Mouse (Mus musculus): ENCODE measurements around the gene Cnot6l. TPM values are rescaled to one million over a fixed set of nuclear protein-coding genes. Genes with fewer than 3 reads are reported as not detected.

Gene Cnot6l
- 10 to 100 TPM; 72.0 to 92.4 (median 79.4) TPM for polyA plus RNA-seq (2017; shearing (Covaris generic))

DNA sequence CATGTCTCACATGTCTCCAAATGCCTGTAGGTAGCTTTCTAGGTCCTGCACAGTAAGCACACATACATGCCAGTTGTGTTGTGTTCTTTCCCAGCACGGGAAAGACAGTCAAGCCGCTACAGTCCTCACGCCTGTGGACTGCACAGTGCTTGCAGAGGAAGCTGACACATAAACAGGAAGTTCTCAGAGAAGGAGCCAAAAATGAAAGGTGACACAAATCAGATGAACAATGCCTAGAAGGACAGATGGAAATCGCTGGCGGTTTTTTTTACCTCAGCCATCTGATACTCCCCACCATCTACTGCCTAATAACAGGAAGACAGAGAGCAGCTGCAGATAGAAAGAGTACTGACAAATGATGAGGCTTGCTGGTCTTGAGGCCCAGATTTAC lies at the start of gene Cnot6l:
TSS of gene Cnot6l (minus strand) at position 151 of the 391 bp plus-strand sequence.
- ATAC-seq: peak; percentile 65

DNA sequence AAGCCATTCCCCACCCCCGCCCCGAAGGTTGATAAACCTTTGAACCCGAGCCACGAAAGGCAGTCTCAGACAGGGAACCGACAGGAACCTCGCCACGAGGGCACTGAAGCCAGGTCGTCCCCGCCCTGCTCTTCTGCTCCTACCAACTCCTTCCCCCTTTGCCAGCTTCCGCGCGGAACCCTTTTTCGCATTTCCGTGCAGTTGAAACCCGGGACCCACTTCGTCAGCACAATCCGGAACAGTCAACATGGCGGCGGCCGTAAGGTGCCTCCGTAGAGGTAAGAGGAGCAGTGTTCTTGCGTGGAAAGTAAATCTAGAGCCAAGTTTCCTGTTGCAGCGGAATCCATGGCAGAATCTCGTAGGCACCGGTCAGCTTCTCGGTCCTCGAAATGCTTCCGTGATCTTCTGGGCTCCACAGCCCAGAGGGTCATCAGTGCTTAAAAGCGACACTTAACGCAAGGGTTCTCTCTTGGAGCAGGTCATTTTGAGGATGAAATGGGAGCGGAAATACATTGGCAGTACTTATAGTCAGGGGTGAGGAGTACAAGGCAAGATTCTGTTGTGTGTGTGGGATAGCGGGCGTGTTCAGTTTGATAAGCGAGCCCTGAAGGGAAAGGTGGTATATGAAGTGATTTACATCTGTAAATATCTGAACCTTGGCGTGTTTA lies 46.1 kb upstream of the Cnot6l start:
- peak; percentile 89 for ATAC-seq

DNA sequence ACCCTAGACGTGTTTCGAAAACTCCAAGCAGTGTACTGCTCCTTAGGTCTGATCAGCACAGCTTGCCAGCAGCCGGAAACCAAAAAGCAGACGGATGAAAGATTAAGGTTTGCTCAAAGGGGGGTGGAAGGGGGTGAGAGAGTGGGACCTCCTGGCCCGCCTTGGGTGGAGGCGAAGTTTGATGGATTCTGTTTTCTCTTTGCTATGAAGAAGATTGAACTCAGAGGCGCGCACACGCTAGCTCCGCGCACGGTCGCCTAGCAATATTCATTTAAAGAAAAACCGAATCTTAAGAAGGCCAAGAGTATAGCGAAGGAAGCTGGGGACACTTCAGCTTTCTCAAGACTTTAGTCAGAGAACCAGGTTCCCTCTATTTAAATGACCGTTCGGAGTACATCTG lies 45.5 kb upstream of the Cnot6l start, which contains the start of gene Mrpl1:
TSS of gene Mrpl1 (plus strand) at position 35 of the 400 bp plus-strand sequence.
- ATAC-seq: peak; percentile 58

DNA sequence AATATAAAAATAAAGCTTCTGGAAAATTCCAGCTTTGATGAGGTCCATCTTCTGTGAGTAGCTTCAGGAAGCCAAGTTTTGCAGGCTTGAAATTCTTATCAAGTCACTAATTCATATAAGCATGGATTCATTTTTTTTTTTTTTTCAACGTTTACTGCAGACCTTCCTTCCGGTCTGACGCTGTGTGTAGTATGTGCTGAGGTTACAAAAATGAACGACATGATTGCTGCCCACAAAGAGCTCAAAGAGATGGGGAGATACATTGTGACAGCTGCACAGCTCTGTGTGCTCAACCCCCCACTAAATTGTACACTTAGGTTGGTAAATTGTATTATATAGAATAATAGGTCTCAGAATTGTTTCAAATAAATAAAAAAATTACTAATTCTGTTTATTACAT lies 44.6 kb upstream of the Cnot6l start:
- peak; percentile 60 for ATAC-seq

DNA sequence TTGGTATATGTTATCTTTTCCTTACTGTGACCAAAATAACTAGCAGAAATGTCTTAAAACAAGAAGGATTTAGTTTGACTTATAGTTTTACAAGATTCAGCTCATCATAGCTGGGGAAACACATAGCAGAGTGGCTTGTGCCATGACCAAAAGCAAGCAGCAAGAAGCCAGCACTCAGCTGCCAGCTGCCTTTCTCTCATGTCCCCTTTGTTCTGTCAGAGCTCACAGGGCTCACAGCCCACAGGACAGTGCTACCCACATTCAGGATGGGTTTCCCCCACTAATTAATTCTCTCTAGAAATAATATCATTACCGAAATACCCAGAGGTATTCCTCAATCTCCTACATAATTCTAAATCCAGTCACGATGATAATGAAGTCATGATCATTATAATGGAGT lies 43.6 kb upstream of the Cnot6l start:
- ATAC-seq: no peak

DNA sequence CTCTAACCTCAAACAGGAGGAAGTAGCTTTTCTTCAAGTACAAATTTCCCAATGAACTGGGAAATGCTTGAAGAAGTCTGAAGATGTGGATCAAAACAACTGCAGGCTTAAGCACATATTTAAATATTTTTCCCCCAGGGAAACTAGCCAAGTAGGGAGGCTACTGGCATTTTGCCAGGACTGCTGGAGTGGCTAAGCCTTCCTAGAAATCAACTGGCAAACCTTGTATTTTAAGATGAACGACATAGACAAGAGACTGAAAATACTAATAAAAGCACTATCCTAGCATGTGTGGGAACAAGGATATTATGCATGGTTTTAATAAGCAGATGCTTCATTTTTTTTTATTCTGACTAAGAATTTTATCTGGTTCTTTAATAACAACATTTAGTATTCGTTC lies 42.9 kb upstream of the Cnot6l start:
- no peak for ATAC-seq

DNA sequence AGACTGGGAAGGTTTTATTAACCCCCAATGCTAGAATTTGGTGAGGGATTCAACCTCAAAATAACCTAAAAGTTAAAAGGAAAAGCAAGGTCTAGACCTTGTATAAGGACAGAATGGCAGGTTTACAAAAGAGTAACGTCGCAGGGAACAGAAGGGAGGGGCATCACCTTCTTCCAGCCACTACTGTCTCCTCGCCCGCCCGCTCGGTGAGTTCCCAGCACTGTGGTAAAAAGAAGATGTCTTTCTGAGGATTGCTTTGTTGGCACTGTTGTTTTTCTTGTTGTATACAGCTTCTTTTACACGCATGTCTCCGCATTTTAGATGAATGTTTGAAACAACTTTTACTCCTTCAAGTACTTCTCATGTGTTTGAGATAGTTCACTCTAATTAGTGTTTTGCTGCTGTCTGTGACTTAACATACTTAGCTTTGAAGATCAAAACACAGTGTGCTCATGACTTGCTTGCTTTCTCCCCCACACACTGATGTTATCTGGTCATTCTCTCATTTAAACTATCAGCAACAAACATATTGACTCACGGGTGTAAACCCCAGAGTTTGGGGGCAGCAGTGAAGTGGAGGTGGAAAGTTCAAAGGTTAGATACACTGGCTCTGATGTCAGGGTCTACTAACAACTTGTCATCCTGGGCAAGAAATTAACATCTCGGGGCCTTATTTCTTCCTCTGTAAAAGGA lies 37.6 kb upstream of the Cnot6l start:
- peak; percentile 76 for ATAC-seq

DNA sequence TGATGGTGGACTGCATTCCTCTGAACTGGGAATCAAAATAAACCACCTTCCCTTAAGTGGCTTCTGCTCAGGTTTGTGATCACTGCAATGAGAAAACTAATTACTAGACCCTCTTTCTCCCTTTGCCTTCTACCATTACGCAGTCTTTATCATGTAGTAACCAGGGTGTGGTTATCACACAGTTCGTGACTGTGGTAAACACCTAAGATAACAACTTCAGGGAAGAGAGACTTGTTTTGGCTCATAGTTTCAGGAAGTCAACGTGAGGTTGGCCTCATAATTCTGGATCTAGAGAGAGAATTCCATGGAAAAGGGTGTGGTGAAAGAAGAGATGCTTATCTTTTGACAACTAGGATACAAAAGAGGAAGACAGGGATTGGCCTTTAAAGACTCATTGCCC lies 36.3 kb upstream of the Cnot6l start:
- ATAC-seq: no peak

DNA sequence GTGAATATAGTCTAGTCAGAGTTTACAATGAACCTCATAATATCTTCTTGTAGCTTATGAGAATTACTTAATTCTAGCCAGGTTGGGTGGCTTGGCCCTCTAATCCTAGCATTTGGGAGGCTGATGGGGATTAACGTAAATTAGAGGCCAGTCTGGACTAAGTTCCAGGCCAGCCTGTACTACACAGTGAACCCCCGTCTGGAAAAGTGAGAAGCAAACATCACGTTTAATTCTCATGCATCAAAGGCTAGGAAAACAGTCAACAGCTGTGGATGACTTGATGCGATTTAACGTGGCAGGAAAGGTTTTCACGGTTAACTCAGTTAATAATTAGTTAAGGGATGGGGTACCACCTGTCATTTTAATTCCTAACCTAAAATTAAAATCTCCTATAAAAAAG lies 34.3 kb upstream of the Cnot6l start:
- no peak for ATAC-seq

DNA sequence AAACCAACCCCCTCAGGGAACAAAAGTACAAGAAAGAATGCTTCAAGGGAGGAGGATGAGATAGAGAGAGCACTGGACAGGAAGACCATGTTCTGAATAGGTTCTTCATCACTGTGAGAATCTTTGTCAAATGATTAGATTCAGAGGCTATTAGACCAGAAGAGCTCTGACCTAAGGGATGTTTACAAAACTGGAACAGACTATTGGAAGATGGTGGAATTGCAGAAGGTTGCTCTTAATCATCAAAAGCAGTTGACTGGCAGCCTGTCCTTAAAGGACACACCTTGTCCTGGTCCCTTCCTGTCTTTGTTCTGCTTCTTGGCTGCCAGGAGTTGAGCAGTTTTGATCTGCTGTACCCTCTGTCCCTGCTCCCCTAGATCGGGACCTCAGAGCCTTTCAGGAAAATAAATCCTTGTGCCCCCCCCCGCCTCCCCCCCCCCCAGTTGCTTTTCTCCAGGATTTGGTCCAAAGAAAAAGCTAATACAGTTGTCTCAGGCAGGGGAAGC lies 32.6 kb upstream of the Cnot6l start:
- no peak for ATAC-seq

DNA sequence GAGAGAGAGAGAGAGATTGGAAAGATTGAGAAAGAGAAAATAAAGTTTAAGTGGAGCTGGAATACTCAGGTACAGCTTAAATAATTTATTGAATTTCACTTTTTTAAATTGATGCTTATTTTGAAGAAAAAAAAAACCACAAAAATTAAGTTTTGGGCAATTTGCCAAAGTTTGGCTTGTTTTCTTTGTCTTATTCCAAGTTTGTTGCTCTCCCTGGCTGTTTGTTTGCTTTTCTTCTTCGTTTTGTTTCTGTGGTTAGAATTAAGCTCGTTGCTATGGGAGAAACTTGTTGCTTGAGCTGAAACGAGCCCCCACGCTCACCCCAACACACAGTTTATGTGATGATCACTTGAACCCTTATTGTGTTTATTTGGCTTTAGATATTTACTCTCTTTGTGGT lies 27.3 kb upstream of the Cnot6l start:
- no peak for ATAC-seq

DNA sequence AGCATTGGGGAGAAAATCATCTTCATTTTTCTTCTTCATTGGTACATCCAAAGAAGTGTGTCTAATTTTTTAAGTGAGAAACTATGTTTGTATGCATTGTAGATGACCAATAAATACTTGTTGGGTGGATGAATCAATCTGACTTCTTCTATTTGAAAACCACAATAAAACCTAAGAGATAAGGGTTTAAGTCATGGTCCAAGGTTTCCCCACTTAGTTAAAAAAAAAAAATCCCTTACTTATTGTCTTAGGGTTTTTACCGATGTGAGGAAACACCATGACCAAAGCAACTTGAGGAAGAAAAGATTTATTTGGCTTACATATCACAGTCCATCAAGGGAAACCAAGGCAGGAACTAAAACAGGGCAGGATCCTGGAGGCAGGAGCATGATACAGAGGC lies 25.8 kb upstream of the Cnot6l start:
- no peak for ATAC-seq

DNA sequence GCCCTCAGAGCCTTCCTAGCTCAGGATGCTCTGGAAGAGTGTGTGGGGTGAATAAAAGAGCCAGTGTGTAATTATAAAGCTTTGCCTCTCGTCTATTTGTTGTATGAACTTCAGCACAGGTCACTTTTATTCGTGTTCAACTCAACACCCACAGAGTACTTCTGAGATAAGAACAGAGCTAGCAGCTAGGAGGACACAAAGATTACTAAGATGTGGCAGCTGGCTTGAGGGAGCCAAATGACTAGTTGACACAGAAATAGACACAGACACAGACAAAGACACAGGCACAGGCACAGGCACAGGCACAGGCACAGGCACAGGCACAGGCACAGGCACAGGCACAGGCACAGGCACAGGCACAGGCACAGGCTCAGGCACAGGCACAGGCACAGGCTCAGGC lies 20.0 kb upstream of the Cnot6l start:
- no peak for ATAC-seq

DNA sequence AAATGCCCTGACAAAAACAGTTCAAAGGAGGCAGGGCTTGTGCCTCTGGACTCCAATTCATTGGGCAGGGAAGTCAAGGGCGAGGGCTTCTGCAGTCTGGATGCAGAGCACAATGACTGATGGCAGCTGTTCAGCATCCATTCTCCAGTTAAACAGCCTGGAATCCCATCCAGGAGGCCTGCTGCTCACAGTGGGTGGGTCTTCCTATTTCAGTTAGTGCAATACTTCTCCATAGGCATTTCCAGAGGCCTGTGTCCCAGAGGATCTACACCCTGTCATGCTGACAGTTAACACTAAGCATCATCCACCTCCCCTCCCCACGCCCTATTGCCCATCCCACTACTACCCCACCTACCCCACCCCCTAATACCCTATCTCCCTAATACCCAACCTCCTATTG lies 19.2 kb upstream of the Cnot6l start:
- no peak for ATAC-seq

DNA sequence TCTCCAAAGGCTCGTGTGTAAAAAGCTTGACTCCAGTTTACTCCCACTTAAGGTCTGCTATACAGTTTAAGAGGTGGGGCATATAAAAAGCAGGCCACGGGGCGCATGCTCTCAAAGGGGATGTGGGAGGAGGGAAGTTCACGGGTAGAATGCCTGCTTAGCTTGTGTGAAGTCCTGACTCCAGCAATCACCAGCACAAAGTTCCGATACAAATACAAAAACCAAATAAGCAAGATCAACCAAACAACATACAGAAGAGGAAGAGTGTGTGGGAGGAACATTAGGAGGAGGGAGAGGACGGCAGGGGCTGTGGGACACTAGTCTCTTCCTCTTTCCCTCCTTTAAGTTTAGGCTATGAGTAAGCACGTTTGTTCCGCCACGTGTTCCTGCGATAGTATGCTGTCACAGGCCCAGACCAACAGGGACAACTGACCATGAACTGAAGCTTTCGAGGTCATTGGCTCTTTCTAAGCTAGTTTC lies 12.9 kb upstream of the Cnot6l start:
- ATAC-seq: peak; percentile 78

DNA sequence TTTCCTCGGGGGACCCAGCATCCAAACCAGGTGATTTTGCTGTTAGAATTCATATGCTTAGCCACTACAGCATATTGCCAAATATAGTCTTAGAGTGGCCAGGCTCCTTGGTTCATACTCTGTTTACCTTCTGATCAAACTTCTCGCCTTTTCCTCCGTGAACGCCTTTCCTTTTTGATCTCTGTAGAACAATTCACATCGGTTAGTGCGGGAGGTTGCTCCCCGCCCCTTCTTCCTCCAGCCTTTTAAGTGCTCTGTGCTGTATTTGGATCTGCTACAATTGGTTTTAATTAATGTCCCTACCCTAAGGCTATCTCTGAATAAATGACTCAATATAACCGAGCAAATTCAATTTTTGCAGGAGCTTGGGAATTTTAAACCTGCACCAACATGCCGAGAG lies 12.2 kb upstream of the Cnot6l start:
- ATAC-seq: peak; percentile 54

DNA sequence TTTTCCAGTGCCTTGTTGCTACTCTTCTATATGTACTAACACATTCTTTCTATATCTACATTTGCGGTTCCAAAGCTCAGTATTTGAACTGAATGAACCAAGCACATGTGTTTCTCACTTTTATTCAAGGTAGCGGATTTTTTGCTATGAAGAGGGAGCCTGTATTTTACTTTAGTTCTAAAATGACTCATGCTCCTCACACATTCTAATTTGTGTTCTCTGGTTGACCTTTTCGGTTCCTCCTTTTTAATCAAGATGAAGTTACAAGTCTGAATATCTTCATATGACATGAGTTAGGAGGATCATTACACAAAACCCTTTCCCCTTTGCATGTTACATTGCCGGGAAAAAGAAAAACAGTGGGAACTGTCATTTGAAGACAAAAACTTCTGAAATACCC lies 7.8 kb upstream of the Cnot6l start:
- ATAC-seq: peak; percentile 29

DNA sequence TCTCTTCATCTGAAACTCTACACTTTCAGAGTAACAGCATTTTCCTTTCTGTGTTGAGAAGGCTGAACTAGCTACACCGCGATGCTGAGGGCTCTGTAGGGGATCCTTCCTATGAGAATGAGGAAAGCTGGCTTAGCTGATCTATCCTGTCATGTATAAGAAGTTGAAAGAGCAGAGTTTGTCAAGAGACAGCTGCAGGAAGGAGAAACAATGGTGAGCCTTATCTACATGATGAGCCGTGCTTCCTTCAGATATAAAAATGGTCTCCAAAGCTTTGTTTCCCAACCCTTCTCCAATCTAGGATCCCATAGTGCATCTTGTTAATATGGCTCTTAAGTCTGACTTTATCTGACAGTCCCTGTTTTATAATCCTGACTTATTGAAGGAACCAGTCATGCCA lies 6.5 kb upstream of the Cnot6l start:
- no peak for ATAC-seq

DNA sequence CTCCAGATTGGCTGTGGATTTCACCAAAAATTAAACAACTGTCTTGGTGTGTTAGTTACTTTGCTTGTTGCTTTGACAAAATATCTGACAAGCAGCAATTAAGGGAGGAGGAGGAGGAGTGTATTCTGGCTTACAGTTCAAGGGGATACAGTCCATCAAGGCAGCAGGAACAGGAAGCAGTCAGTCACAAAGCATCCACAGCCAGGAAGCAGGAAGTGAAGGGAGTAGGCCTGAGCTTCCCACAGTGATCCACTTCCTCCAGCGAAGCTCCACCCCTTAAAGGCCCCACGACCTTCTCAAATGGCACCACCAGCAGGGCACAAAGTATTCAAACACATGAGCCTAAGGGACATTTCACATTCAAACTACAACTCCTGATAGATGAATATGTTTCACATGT lies 2.8 kb upstream of the Cnot6l start:
- ATAC-seq: no peak

DNA sequence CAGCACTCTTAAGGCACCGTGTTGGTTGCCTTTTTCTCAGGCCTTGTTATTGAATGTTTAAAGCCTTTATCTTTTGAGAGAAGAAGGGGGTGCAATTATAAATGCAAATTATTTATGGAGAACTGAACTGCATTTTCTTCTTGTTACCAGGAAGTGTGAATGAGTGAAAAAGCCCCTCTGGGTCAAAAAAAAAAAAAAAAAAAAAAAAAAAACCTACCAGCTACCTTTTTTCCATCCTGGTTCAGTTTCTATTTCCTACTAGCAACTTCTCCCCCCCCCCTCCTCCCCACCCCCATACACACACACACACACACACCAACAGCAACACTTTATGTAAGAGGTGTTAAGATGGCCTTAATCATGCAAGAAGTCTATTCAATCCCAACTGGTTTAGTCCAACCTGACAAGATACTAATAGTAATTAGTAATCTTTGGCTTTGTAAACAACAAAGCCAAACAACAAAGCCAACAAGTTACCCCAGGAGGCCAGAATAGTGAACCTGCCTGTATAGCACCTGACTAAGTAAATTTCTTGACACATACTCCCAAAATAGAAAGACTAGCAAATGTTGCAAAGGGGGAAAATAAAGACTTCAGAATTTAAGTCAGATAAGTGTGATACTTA lies 463 bp downstream of the Cnot6l start:
- ATAC-seq: peak; percentile 0

DNA sequence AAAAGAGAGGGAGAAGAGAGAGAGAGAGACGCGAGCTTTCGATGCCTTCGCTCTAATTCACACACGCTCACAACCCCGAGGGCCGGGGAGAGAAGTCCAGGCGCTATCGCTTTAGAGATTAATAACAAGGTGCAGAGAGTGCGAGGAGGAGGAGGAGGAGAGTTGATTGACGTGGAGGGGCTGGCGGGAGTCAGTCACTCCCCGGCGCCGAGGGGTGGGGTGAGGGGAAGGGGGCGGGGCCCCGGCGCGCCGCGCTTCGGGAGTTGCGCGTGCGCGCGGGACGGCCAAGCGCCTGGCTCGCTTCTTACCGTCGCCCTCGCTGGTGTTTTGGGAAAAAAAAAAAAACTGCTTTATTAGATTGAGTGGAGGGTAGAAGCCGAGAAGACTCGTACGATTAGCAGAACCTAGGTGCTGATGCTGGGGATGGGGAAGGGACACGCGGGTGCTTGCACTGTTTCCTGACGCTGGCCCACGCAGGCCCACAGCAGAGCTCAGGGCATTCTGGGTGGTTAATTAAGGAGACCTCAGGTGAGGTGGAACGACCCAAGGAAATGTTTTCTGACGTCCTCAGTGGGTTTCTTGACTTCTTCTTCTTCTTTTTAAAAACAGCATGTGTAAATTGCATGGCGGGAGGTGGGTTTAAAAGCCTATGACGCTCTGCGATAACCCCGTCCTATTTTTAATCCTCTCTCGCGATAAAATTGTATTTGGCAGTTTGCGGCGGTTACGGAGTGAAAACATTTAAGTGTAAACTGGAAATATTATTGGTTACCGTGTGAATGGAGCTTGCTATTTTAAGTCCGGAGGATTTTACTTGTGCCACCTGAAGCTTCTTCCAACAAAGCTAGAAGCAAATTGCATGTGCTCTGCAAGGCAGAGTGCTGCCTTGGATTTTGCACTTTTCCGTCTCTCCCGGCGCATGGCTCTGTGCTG lies 1.3 kb downstream of the Cnot6l start:
- peak; percentile 57 for ATAC-seq

DNA sequence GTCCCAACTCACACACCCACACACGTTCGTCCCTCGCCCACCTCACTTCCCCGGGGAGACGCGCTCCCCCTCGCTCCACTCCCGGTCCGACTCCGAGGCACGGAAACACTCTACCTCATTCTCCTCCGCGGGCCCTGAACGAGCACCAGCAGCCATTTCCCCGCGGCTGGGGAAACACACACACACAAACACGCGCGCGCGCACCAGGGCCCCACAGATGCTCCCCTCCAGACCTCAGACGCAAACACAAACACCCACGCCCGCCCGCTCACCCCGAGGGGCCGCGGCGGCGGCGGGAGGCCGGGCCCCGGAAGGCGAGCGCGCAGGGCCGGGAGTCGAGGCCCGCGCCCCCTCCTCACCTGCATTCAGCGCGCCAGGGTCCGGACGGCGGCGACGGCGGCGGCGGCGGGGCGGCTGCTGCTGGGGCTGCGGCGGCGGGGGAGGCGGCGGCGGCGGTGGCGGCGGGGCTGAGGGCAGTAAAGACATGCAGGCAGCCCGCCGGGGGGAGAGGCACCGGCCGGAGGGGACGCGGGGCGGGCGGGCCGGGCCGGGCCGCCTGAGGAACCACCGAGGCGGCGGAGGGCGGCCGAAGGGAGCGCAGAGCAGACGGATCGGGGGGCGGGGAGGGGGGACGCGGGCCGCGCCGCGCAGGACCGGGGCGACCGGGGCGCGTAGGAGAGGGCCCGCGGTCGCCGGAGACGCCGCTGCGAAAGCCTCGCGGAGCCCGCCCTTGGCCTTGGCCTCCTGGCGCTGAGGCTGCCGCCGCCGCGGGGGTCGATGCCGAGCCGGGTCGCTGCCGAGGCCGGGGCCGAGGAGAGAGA lies 2.2 kb downstream of the Cnot6l start:
- peak; percentile 26 for ATAC-seq
